Mouse (Mus musculus) limb, embryonic 12.5 days (tissue): ENCODE data around the gene Ccdc189. TPM values are rescaled to one million over a fixed set of nuclear protein-coding genes. Genes with fewer than 3 reads are reported as not detected.

Experiments
- ATAC-seq: fragments of 200-750 bp; cut with Nextera tagmentation; 2 replicates; pipeline ENCODE4 v1.8.0; 2017; ENCODE audit warnings: low read depth, moderate TSS enrichment; ENCODE audit not compliant: insufficient number of reproducible peaks, insufficient read depth, low FRiP score, low TSS enrichment
- H3K27ac ChIP-seq: fragments of 300-500 bp; sonication (generic); 2 replicates; pipeline ENCODE4 v1.5.1; 2016; ENCODE audit warnings: mild to moderate bottlenecking, moderate library complexity
- H3K27me3 ChIP-seq: fragments of 300-500 bp; sonication (generic); 2 replicates; pipeline ENCODE4 v1.6.1; 2016; ENCODE audit warnings: mild to moderate bottlenecking, moderate library complexity
- H3K36me3 ChIP-seq: fragments of 300-500 bp; sonication (generic); 2 replicates; pipeline ENCODE4 v1.6.1; 2016; ENCODE audit warnings: mild to moderate bottlenecking, moderate library complexity
- H3K4me1 ChIP-seq: fragments of 300-500 bp; sonication (generic); replicated peaks from 2 replicates; pipeline ENCODE4 v1.6.1; 2016
- H3K4me2 ChIP-seq: fragments of 300-500 bp; sonication (generic); 2 replicates; pipeline ENCODE4 v1.6.1; 2016; ENCODE audit warnings: mild to moderate bottlenecking, moderate library complexity
- H3K4me3 ChIP-seq: fragments of 300-500 bp; sonication (generic); replicated peaks from 2 replicates; pipeline ENCODE4 v1.5.1; 2016; ENCODE audit warnings: mild to moderate bottlenecking
- H3K9ac ChIP-seq: fragments of 300-500 bp; sonication (generic); replicated peaks from 2 replicates; pipeline ENCODE4 v1.6.1; 2016; ENCODE audit warnings: mild to moderate bottlenecking, moderate library complexity
- H3K9me3 ChIP-seq: fragments of 300-500 bp; sonication (generic); 2 replicates; pipeline ENCODE4 v1.6.1; 2016; ENCODE audit warnings: mild to moderate bottlenecking, moderate library complexity
- WGBS: fragments of 180-500 bp; shearing (Covaris S2); methylation state at CpG from one replicate; pipeline ENCODE4 v1.1.7; 2016; 5-methylcytosine and 5-hydroxymethylcytosine counted together
- polyA plus RNA-seq: library from polyadenylated mRNA; unstranded; fragments of >200 nt; fragmentation: Nextera tagmentation; extraction: Ambion mirVana; gene quantifications from 2 replicates; pipeline ENCODE4 v1.2.1, GENCODE M21; 2016

The Ccdc189 gene
- polyA plus RNA-seq, 1 experiment from 2014 or later = 13.1 TPM

- Histone ChIP-seq H3K27me3 (no peaks in the 10 kb centered on the region), H3K9me3 (peaks cover 6% of the 10 kb centered on the region; the same call in 1 of the 2 replicates), H3K4me3 (peak overlapping the region; percentile 100), H3K4me1 (peaks cover 15% of the 10 kb centered on the region), H3K9ac (peak overlapping the region; percentile 95), H3K36me3 (peaks cover 35% of the 10 kb centered on the region), H3K4me2 (peak overlapping the region; percentile 77), H3K27ac (peak overlapping the region; percentile 87)
- ATAC-seq = 0 out of 2 replicates have a peak, but pooled peaks have one; percentile 2
- WGBS = under 1% methylated on average over 44 of the region's 44 CpGs
These were observed 26.1 kb upstream of the Ccdc189 start for GRCm38 (mm10) chr7:127614511-127614890.

GRCm38 (mm10) chr7:127614091-127614490 lies 25.7 kb upstream of the Ccdc189 start:
- Histone ChIP-seq H3K27me3 (no peaks in the 10 kb centered on the region), H3K36me3 (peaks cover 39% of the 10 kb centered on the region), H3K4me1 (peaks cover 15% of the 10 kb centered on the region), H3K9ac (peak overlapping the region; percentile 95), H3K4me3 (peak overlapping the region; percentile 100), H3K4me2 (peak overlapping the region; percentile 77), H3K9me3 (peaks cover 6% of the 10 kb centered on the region; the same call in 1 of the 2 replicates), H3K27ac (peak overlapping the region; percentile 87)
- ATAC-seq = no peak
- 25% methylated on average over 8 of the region's 8 CpGs for WGBS

- 0 out of 2 replicates have a peak overlapping the region, but pooled peaks have one; percentile 4 for H3K27ac ChIP-seq
- H3K27me3 ChIP-seq = no peaks in the 10 kb centered on the region
- peaks cover 6% of the 10 kb centered on the region; the same call in 1 of the 2 replicates for H3K9me3 ChIP-seq
- WGBS = 86% methylated on average over 8 of the region's 8 CpGs
- peak overlapping the region; percentile 100 for H3K4me3 ChIP-seq
- no peak for ATAC-seq
- H3K9ac ChIP-seq = peak overlapping the region; percentile 95; the same call in 1 of the 2 replicates
- peaks cover 15% of the 10 kb centered on the region for H3K4me1 ChIP-seq
- peak overlapping the region; percentile 77 for H3K4me2 ChIP-seq
- H3K36me3 ChIP-seq = peaks cover 45% of the 10 kb centered on the region
These were observed 25.1 kb upstream of the Ccdc189 start for GRCm38 (mm10) chr7:127613501-127613900.

GRCm38 (mm10) chr7:127611561-127611960 lies 23.2 kb upstream of the Ccdc189 start:
- peaks cover 6% of the 10 kb centered on the region; the same call in 1 of the 2 replicates for H3K9me3 ChIP-seq
- no peak overlapping the region for H3K4me3 ChIP-seq
- H3K4me1 ChIP-seq = peaks cover 15% of the 10 kb centered on the region
- H3K27ac ChIP-seq = no peak overlapping the region
- ATAC-seq = no peak
- peaks cover 65% of the 10 kb centered on the region for H3K36me3 ChIP-seq
- H3K9ac ChIP-seq = no peak overlapping the region
- 97% methylated on average over 26 of the region's 26 CpGs for WGBS
- H3K27me3 ChIP-seq = no peaks in the 10 kb centered on the region
- no peak overlapping the region for H3K4me2 ChIP-seq

GRCm38 (mm10) chr7:127611011-127611410 lies 22.6 kb upstream of the Ccdc189 start:
- Histone ChIP-seq H3K27me3 (no peaks in the 10 kb centered on the region), H3K9me3 (peaks cover 6% of the 10 kb centered on the region; the same call in 1 of the 2 replicates), H3K4me3 (no peak overlapping the region), H3K4me1 (peaks cover 15% of the 10 kb centered on the region), H3K36me3 (peaks cover 70% of the 10 kb centered on the region), H3K4me2 (no peak overlapping the region), H3K27ac (no peak overlapping the region), H3K9ac (no peak overlapping the region)
- ATAC-seq = no peak
- WGBS = 96% methylated on average over 29 of the region's 29 CpGs

GRCm38 (mm10) chr7:127607150-127607549 lies 18.8 kb upstream of the Ccdc189 start:
- Histone ChIP-seq H3K27ac (no peak overlapping the region), H3K27me3 (no peaks in the 10 kb centered on the region), H3K9me3 (peaks cover 6% of the 10 kb centered on the region; the same call in 1 of the 2 replicates), H3K4me2 (no peak overlapping the region), H3K9ac (no peak overlapping the region), H3K4me3 (no peak overlapping the region), H3K4me1 (no peaks in the 10 kb centered on the region), H3K36me3 (peaks cover 95% of the 10 kb centered on the region)
- 92% methylated on average over 6 of the region's 6 CpGs for WGBS
- ATAC-seq = no peak

- no peak overlapping the region for H3K27ac ChIP-seq
- no peaks in the 10 kb centered on the region for H3K27me3 ChIP-seq
- H3K36me3 ChIP-seq = peaks cover 95% of the 10 kb centered on the region
- no peaks in the 10 kb centered on the region for H3K4me1 ChIP-seq
- ATAC-seq = no peak
- 88% methylated on average over 10 of the region's 10 CpGs for WGBS
- no peaks in the 10 kb centered on the region for H3K9me3 ChIP-seq
- no peak overlapping the region for H3K4me3 ChIP-seq
- H3K9ac ChIP-seq = no peak overlapping the region
- H3K4me2 ChIP-seq = no peak overlapping the region
These were observed 15.9 kb upstream of the Ccdc189 start for GRCm38 (mm10) chr7:127604256-127604655.

GRCm38 (mm10) chr7:127602903-127603302 lies 14.5 kb upstream of the Ccdc189 start:
- 95% methylated on average over 2 of the region's 2 CpGs for WGBS
- Histone ChIP-seq H3K9me3 (no peaks in the 10 kb centered on the region), H3K9ac (no peak overlapping the region), H3K4me1 (no peaks in the 10 kb centered on the region), H3K27me3 (no peaks in the 10 kb centered on the region), H3K27ac (no peak overlapping the region), H3K4me2 (no peak overlapping the region), H3K36me3 (peaks cover 95% of the 10 kb centered on the region), H3K4me3 (no peak overlapping the region)
- ATAC-seq = no peak

- H3K36me3 ChIP-seq = peaks cover 95% of the 10 kb centered on the region
- no peak overlapping the region for H3K27ac ChIP-seq
- no peaks in the 10 kb centered on the region for H3K27me3 ChIP-seq
- ATAC-seq = no peak
- 89% methylated on average over 4 of the region's 4 CpGs for WGBS
- no peaks in the 10 kb centered on the region for H3K9me3 ChIP-seq
- no peak overlapping the region for H3K4me2 ChIP-seq
- no peak overlapping the region for H3K4me3 ChIP-seq
- H3K4me1 ChIP-seq = no peaks in the 10 kb centered on the region
- no peak overlapping the region for H3K9ac ChIP-seq
These were observed 13.3 kb upstream of the Ccdc189 start for GRCm38 (mm10) chr7:127601735-127602134.

- 96% methylated on average over 7 of the region's 7 CpGs for WGBS
- Histone ChIP-seq H3K27me3 (no peaks in the 10 kb centered on the region), H3K27ac (no peak overlapping the region), H3K9ac (no peak overlapping the region), H3K4me2 (no peak overlapping the region), H3K4me3 (no peak overlapping the region), H3K4me1 (no peaks in the 10 kb centered on the region), H3K9me3 (no peaks in the 10 kb centered on the region), H3K36me3 (peaks cover 95% of the 10 kb centered on the region)
- no peak for ATAC-seq
These were observed 12.2 kb upstream of the Ccdc189 start for GRCm38 (mm10) chr7:127600612-127601011.

GRCm38 (mm10) chr7:127596747-127597146 lies 8.4 kb upstream of the Ccdc189 start:
- Histone ChIP-seq H3K9me3 (no peaks in the 10 kb centered on the region), H3K27ac (no peak overlapping the region), H3K4me3 (no peak overlapping the region), H3K4me1 (no peaks in the 10 kb centered on the region), H3K4me2 (no peak overlapping the region), H3K9ac (no peak overlapping the region), H3K27me3 (no peaks in the 10 kb centered on the region), H3K36me3 (peaks cover 99% of the 10 kb centered on the region)
- 94% methylated on average over 17 of the region's 17 CpGs for WGBS
- no peak for ATAC-seq

GRCm38 (mm10) chr7:127592575-127592974 lies 4.2 kb upstream of the Ccdc189 start:
- WGBS = 91% methylated on average over 14 of the region's 14 CpGs

More at GRCm38 (mm10) chr7:127592575-127592974, 4.2 kb upstream of the Ccdc189 start:
- H3K9ac ChIP-seq = no peak overlapping the region
- H3K27ac ChIP-seq = no peak overlapping the region
- H3K4me3 ChIP-seq = no peak overlapping the region
- H3K4me2 ChIP-seq = no peak overlapping the region
- no peaks in the 10 kb centered on the region for H3K9me3 ChIP-seq
- peaks cover 79% of the 10 kb centered on the region for H3K36me3 ChIP-seq
- H3K4me1 ChIP-seq = peaks cover 9% of the 10 kb centered on the region
- ATAC-seq = no peak
- H3K27me3 ChIP-seq = no peaks in the 10 kb centered on the region
